Mouse (Mus musculus) olfactory bulb, adult 2 months (tissue): ENCODE results near the gene Zfp384.

Experiments
- CTCF ChIP-seq: fragments of 200-500 bp; IDR thresholded peaks from 2 replicates; pipeline ENCODE4 v1.5.1; 2012; ENCODE audit warnings: low read depth, mild to moderate bottlenecking, low read length, moderate library complexity; ENCODE audit not compliant: insufficient read depth
- POLR2A ChIP-seq: fragments of 200-500 bp; IDR thresholded peaks from 2 replicates; pipeline ENCODE4 v1.6.1; 2012; ENCODE audit warnings: mild to moderate bottlenecking, low read depth, low read length, moderate library complexity; ENCODE audit not compliant: insufficient read depth

- TF ChIP-seq CTCF (no peak), POLR2A (no peak)
Observed at GRCm38 (mm10) chr6:125038666-125039065, 29.7 kb downstream of the Zfp384 start.
